Comparison of ENCODE assay signal across 10 mouse cellular contexts in genomic region chr10:25198048-25198447, GRCm38 (mm10).
DNase-seq lines count a peak whose midpoint lies in the region; ATAC-seq and TF ChIP-seq lines count a peak whose summit lies in the region.
"Had no signal": no experiment of that assay in that cellular context is flagged by ENCODE, and none has a peak within 500 bp of the region (broad histone marks: within the 10 kb centered on the region; RNA-seq: fewer than 3 reads in every experiment).

No protein-coding gene starts in this region.

- no peak for TF ChIP-seq CTCF in forebrain, postnatal 0 days (IDR thresholded peaks at IDR 0.05; ENCODE audit: low read depth)
- no peak for TF ChIP-seq CTCF in layer of hippocampus, adult 2 months (conservative IDR thresholded peaks at IDR 0.05)

- no peaks in the 10 kb centered on the region for H3K36me3 ChIP-seq in forebrain, postnatal 0 days (ENCODE audit: insufficient read depth)
- H3K36me3 ChIP-seq in forebrain, embryonic 14.5 days (ENCODE audit: control insufficient read depth, insufficient read depth, low read length), result no peaks in the 10 kb centered on the region
- no peaks in the 10 kb centered on the region for H3K36me3 ChIP-seq in hindbrain, embryonic 14.5 days (replicated peaks; ENCODE audit: control insufficient read depth, insufficient read depth)
- H3K36me3 ChIP-seq in neural tube, embryonic 15.5 days, result no peaks in the 10 kb centered on the region

- H3K9ac ChIP-seq in forebrain, postnatal 0 days, result peak overlapping the region; percentile 28; the same call in 1 of the 2 replicates
- H3K9ac ChIP-seq in forebrain, embryonic 14.5 days (ENCODE audit: low read length), result no peak overlapping the region
- no peak overlapping the region for H3K9ac ChIP-seq in hindbrain, embryonic 14.5 days
- H3K9ac ChIP-seq in neural tube, embryonic 15.5 days (replicated peaks), result no peak overlapping the region

- H3K4me3 ChIP-seq in forebrain, postnatal 0 days (ENCODE audit: low read depth, low read length), result peak overlapping the region; percentile 53
- no peak overlapping the region for H3K4me3 ChIP-seq in forebrain, embryonic 14.5 days (ENCODE audit: low read depth, low read length)
- H3K4me3 ChIP-seq in layer of hippocampus, adult 2 months, result peak overlapping the region; percentile 65
- no peak overlapping the region for H3K4me3 ChIP-seq in hindbrain, embryonic 14.5 days (replicated peaks; ENCODE audit: low read length)
- H3K4me3 ChIP-seq in neural tube, embryonic 15.5 days (replicated peaks), result peak overlapping the region; percentile 52

- no peak for ATAC-seq in forebrain, postnatal 0 days
- no peak for ATAC-seq in forebrain, embryonic 14.5 days
- ATAC-seq in hindbrain, embryonic 14.5 days (ENCODE audit: low FRiP score), result no peak
- no peak for ATAC-seq in neural tube, embryonic 15.5 days (ENCODE audit: low FRiP score)

- no peak overlapping the region for H3K27ac ChIP-seq in forebrain, postnatal 0 days (ENCODE audit: low read depth, low read length)
- no peak overlapping the region for H3K27ac ChIP-seq in forebrain, embryonic 14.5 days (ENCODE audit: low read depth, low read length)
- peak overlapping the region; percentile 97 for H3K27ac ChIP-seq in layer of hippocampus, adult 2 months
- H3K27ac ChIP-seq in hindbrain, embryonic 14.5 days, result no peak overlapping the region
- H3K27ac ChIP-seq in neural tube, embryonic 15.5 days (replicated peaks), result no peak overlapping the region

- DNase-seq in forebrain, postnatal 0 days, result no peak
- no peak for DNase-seq in forebrain, embryonic 14.5 days (ENCODE audit: low spot score)
- no peak for DNase-seq in layer of hippocampus, adult 2 months (ENCODE audit: low spot score in 2 of 2)
- no peak for DNase-seq in layer of hippocampus, adult 8-10 months (ENCODE audit: low spot score in 2 of 2)
- DNase-seq in hindbrain, embryonic 14.5 days (ENCODE audit: low spot score), result no peak
- DNase-seq in kidney, postnatal 10 days, result no peak
- DNase-seq in gastrocnemius, postnatal 25 days, result no peak
- DNase-seq: kidney, adult 9 months; layer of hippocampus, adult 9-11 months had no signal

- H3K9me3 ChIP-seq in forebrain, postnatal 0 days (ENCODE audit: low read length), result no peaks in the 10 kb centered on the region
- H3K9me3 ChIP-seq in forebrain, embryonic 14.5 days (replicated peaks; ENCODE audit: control insufficient read depth, low read length), result no peaks in the 10 kb centered on the region
- no peaks in the 10 kb centered on the region for H3K9me3 ChIP-seq in hindbrain, embryonic 14.5 days (ENCODE audit: control insufficient read depth, low read length)
- no peaks in the 10 kb centered on the region for H3K9me3 ChIP-seq in neural tube, embryonic 15.5 days (replicated peaks)

- peaks cover 11% of the 10 kb centered on the region; the same call in 1 of the 2 replicates for H3K4me1 ChIP-seq in forebrain, postnatal 0 days (ENCODE audit: insufficient read depth)
- H3K4me1 ChIP-seq in forebrain, embryonic 14.5 days (ENCODE audit: control insufficient read depth, insufficient read depth, low read length), result peaks cover 2% of the 10 kb centered on the region; the same call in 1 of the 2 replicates
- H3K4me1 ChIP-seq in hindbrain, embryonic 14.5 days (replicated peaks; ENCODE audit: control insufficient read depth, insufficient read depth, low read length), result peaks cover 16% of the 10 kb centered on the region; the same call in 1 of the 2 replicates
- peaks cover 24% of the 10 kb centered on the region for H3K4me1 ChIP-seq in neural tube, embryonic 15.5 days

- peak overlapping the region; percentile 68 for H3K4me2 ChIP-seq in forebrain, postnatal 0 days (ENCODE audit: low read depth)
- H3K4me2 ChIP-seq in forebrain, embryonic 14.5 days (ENCODE audit: low read length), result no peak overlapping the region
- H3K4me2 ChIP-seq in hindbrain, embryonic 14.5 days (replicated peaks), result peak overlapping the region; percentile 68
- H3K4me2 ChIP-seq in neural tube, embryonic 15.5 days, result peak overlapping the region; percentile 70

- H3K27me3 ChIP-seq in forebrain, postnatal 0 days (ENCODE audit: insufficient read depth, low read length), result no peaks in the 10 kb centered on the region
- no peaks in the 10 kb centered on the region for H3K27me3 ChIP-seq in forebrain, embryonic 14.5 days (replicated peaks; ENCODE audit: control insufficient read depth, insufficient read depth, low read length)
- H3K27me3 ChIP-seq in hindbrain, embryonic 14.5 days (ENCODE audit: control insufficient read depth, insufficient read depth, low read length), result no peaks in the 10 kb centered on the region
- no peaks in the 10 kb centered on the region for H3K27me3 ChIP-seq in neural tube, embryonic 15.5 days (replicated peaks)

- 81% methylated on average over 9 of the region's 9 CpGs for WGBS in forebrain, postnatal 0 days
- WGBS in forebrain, embryonic 14.5 days, result 81% methylated on average over 9 of the region's 9 CpGs
- WGBS in hindbrain, embryonic 14.5 days, result 82% methylated on average over 9 of the region's 9 CpGs
- 76% methylated on average over 9 of the region's 9 CpGs for WGBS in neural tube, embryonic 15.5 days

Comparison
In these comparisons a context has a peak if more than half of its experiments do, and no peak if none do; other contexts are left out.
1. H3K4me3 ChIP-seq: peak in forebrain, postnatal 0 days (single experiment), layer of hippocampus, adult 2 months (single experiment) and neural tube, embryonic 15.5 days (single experiment); none in forebrain, embryonic 14.5 days (single experiment) and hindbrain, embryonic 14.5 days (single experiment).